Mouse (Mus musculus) leukemia stem cell, adult 10-12 weeks (primary cell): ENCODE results near the gene Smpdl3b. TPM values are rescaled to one million over a fixed set of nuclear protein-coding genes. Genes with fewer than 3 reads are reported as not detected.

Experiments
- polyA plus RNA-seq: library from polyadenylated mRNA; stranded (reverse); fragments of >175 nt; gene quantifications from 2 replicates; pipeline ENCODE4 v1.2.3, GENCODE M21; 2012; ENCODE audit warnings: low replicate concordance

The Smpdl3b gene
- polyA plus RNA-seq = 0.50 and 0.79 TPM in 2 replicates

GRCm38 (mm10) chr4:132756974-132757373 is at the start of gene Smpdl3b:
Gene Smpdl3b, minus strand, starts transcription at chr4:132757252.

GRCm38 (mm10) chr4:132796196-132796886 is 39.3 kb upstream of the Smpdl3b start, which contains the start of gene Themis2:
Gene Themis2, minus strand, starts transcription at chr4:132796387.

GRCm38 (mm10) chr4:132767914-132768876 is 11.1 kb upstream of the Smpdl3b start, which contains the start of gene Rpa2:
Gene Rpa2, plus strand, starts transcription at chr4:132768332.

GRCm38 (mm10) chr4:132732148-132732684 is 24.8 kb downstream of the Smpdl3b start, which contains the start of gene Xkr8:
Gene Xkr8, minus strand, starts transcription at chr4:132732546.

Other genes starting within 250 kb of the Smpdl3b start
- gene Sesn2, start 246.8 kb downstream of the Smpdl3b start, polyA plus RNA-seq = 22.5 and 55.6 TPM in 2 replicates
- 27.0 and 119 TPM in 2 replicates for gene Atpif1, start 223.6 kb downstream of the Smpdl3b start, polyA plus RNA-seq
- 29.1 and 312 TPM in 2 replicates for gene Dnajc8, start 221.7 kb downstream of the Smpdl3b start, polyA plus RNA-seq
- gene Ptafr, start 193.2 kb downstream of the Smpdl3b start, polyA plus RNA-seq = 0.28 and 1.2 TPM in 2 replicates
- 4.0 and 5.7 TPM in 2 replicates for gene Eya3, start 118.3 kb downstream of the Smpdl3b start, polyA plus RNA-seq
- gene Xkr8, start 24.7 kb downstream of the Smpdl3b start, polyA plus RNA-seq = 0.10 and 0.45 TPM in 2 replicates
- 21.7 and 66.7 TPM in 2 replicates for gene Rpa2, start 11.1 kb upstream of the Smpdl3b start, polyA plus RNA-seq
- 21.8 and 43.8 TPM in 2 replicates for gene Themis2, start 39.1 kb upstream of the Smpdl3b start, polyA plus RNA-seq
- gene Ppp1r8, start 85.9 kb upstream of the Smpdl3b start, polyA plus RNA-seq = 22.1 and 41.5 TPM in 2 replicates
- gene Stx12, start 127.3 kb upstream of the Smpdl3b start, polyA plus RNA-seq = 3.8 and 9.0 TPM in 2 replicates
- gene Fam76a, start 165.3 kb upstream of the Smpdl3b start, polyA plus RNA-seq = 4.7 and 34.5 TPM in 2 replicates
- gene Fgr, start 216.8 kb upstream of the Smpdl3b start, polyA plus RNA-seq = 3.7 and 6.5 TPM in 2 replicates